Comparison of ENCODE assay signal across 22 mouse cellular contexts in the genomic region with DNA sequence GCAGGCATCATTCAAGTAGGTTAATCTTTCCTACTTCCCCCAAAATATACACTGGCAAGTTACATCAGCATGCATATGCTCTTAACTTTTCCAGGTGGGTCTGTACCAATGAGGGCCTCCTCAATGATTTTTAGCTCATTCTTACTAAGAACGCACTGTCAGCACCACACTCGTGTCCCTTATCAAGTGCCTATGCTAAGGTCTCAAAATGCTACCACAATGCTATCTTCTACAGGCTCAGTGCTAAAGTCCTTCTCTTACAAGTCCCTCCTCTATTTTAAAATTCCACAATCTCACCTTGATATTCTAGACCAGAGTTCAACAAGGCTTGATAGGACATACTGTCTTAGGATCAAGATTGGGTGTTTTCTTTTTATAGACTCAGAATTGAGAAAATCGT.
"Had no signal": no experiment of that assay in that cellular context is flagged by ENCODE, and none has a peak within 500 bp of the region (broad histone marks: within the 10 kb centered on the region; RNA-seq: fewer than 3 reads in every experiment).

No protein-coding gene starts in this region.

- H3K4me1 ChIP-seq: heart, embryonic 13.5 days; heart, embryonic 15.5 days; hindbrain, embryonic 13.5 days; hindbrain, embryonic 15.5 days; limb, embryonic 13.5 days; limb, embryonic 15.5 days; liver, embryonic 12.5 days had no signal

- H3K9ac ChIP-seq: forebrain, postnatal 0 days; heart, embryonic 13.5 days; heart, embryonic 15.5 days; hindbrain, embryonic 13.5 days; hindbrain, embryonic 15.5 days; limb, embryonic 13.5 days; limb, embryonic 15.5 days; liver, embryonic 12.5 days had no signal

- H3K27ac ChIP-seq: heart, adult 2 months; heart, embryonic 13.5 days; heart, embryonic 15.5 days; hindbrain, embryonic 13.5 days; hindbrain, embryonic 15.5 days; hindbrain, postnatal 0 days; layer of hippocampus, adult 2 months; limb, embryonic 13.5 days; limb, embryonic 15.5 days; liver, embryonic 12.5 days had no signal

- H3K27me3 ChIP-seq: heart, embryonic 13.5 days; heart, embryonic 15.5 days; hindbrain, embryonic 13.5 days; hindbrain, embryonic 15.5 days; limb, embryonic 13.5 days; limb, embryonic 15.5 days; liver, embryonic 12.5 days had no signal

- DNase-seq: forebrain, postnatal 0 days; gastrocnemius, postnatal 14 days; gastrocnemius, postnatal 36 days; heart, adult 2 months; heart, postnatal 14 days; heart, postnatal 36 days; kidney, adult 18-20 months; kidney, adult 8-10 months; kidney, postnatal 10 days; kidney, postnatal 25 days; kidney, postnatal 4 days; left cerebral cortex, postnatal 4 days had no signal

- H3K9me3 ChIP-seq: heart, embryonic 13.5 days; heart, embryonic 15.5 days; hindbrain, embryonic 13.5 days; hindbrain, embryonic 15.5 days; limb, embryonic 13.5 days; limb, embryonic 15.5 days; liver, embryonic 12.5 days had no signal

- ATAC-seq: forebrain, postnatal 0 days; hindbrain, postnatal 0 days; liver, embryonic 12.5 days had no signal

- H3K4me3 ChIP-seq: heart, adult 2 months; heart, embryonic 13.5 days; heart, embryonic 15.5 days; hindbrain, embryonic 13.5 days; hindbrain, embryonic 15.5 days; layer of hippocampus, adult 2 months; limb, embryonic 13.5 days; limb, embryonic 15.5 days; liver, embryonic 12.5 days had no signal

- H3K4me2 ChIP-seq: heart, embryonic 11.5 days; heart, embryonic 13.5 days; heart, embryonic 15.5 days; hindbrain, embryonic 13.5 days; hindbrain, embryonic 15.5 days; limb, embryonic 13.5 days; limb, embryonic 15.5 days; liver, embryonic 12.5 days had no signal
